Mouse (Mus musculus): ENCODE results near the gene Stx1b. TPM values are rescaled to one million over a fixed set of nuclear protein-coding genes. Genes with fewer than 3 reads are reported as not detected.

Gene Stx1b
- total and polyA plus RNA-seq, 3 experiments = 0.15 to 0.56 TPM; not detected in 1

DNA sequence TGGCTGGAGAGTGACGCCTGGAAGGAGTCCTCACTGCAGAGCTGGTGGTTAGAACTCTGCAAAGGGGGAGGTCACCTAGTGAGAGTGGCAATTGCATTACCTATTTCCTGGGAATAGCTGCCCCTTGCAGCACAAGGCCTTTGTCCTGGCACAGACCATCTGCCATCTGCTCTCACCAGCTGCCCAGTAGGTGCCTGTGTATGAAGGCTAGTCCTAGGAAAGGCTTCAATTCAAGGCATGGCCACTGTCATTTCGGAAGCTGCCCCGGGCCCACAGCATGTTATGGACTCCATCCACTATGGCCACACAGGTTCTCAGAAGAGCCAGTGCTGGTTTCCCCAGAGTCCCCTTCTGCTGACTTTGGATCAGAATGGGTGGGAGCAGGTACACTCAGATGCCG lies 25.8 kb downstream of the Stx1b start:
- Histone ChIP-seq H3K9ac (ENCODE audit: control insufficient read depth, low read depth, low read length, poor library complexity, severe bottlenecking) (no peak overlapping the region), H3K27me3 (ENCODE audit: control insufficient read depth in 1 of 2, insufficient read depth in 2 of 2, low read length in 2 of 2) (no peaks in the 10 kb centered on the region), H3K4me1 (ENCODE audit: control insufficient read depth in 1 of 2, insufficient read depth in 2 of 2, low read length in 2 of 2) (no peaks in the 10 kb centered on the region), H3K36me3 (ENCODE audit: control insufficient read depth in 1 of 2, insufficient read depth in 2 of 2, low read length in 2 of 2) (peaks cover 0 to 5% of the 10 kb centered on the region in 2 experiments; a peak in 2 of 4 replicates), H3K79me2 (ENCODE audit: control insufficient read depth, insufficient read depth, low read length, poor library complexity) (no peaks in the 10 kb centered on the region), H3K27ac (ENCODE audit: control insufficient read depth, low read depth, low read length) (no peak overlapping the region), H3K4me3 (ENCODE audit: control insufficient read depth in 1 of 2, insufficient read depth in 1 of 2, low read depth in 2 of 2, low read length in 2 of 2) (no peak overlapping the region), H3K9me3 (replicated peaks; ENCODE audit: insufficient read depth, low read length) (no peaks in the 10 kb centered on the region)
- no peak for DNase-seq (ENCODE audit: low read depth, low spot score)
- TF ChIP-seq MAFK (IDR thresholded peaks at IDR 0.05; ENCODE audit: borderline replicate concordance, low read depth, low read length) (no peak), POLR2A (IDR thresholded peaks at IDR 0.05; ENCODE audit: control insufficient read depth in 1 of 2, insufficient read depth in 1 of 2, low read depth in 1 of 2, low read length in 2 of 2, poor library complexity in 1 of 2) (no peak), MYB (IDR thresholded peaks at IDR 0.05; ENCODE audit: low read depth, low read length) (no peak), ZKSCAN1 (IDR thresholded peaks at IDR 0.05; ENCODE audit: low read depth, low read length) (no peak), CHD1 (IDR thresholded peaks at IDR 0.05; ENCODE audit: low read depth, low read length) (no peak), E2F4 (IDR thresholded peaks at IDR 0.05; ENCODE audit: borderline replicate concordance, low read depth, low read length) (no peak), MYC (IDR thresholded peaks at IDR 0.05; ENCODE audit: low read depth, low read length) (no peak), POLR2AphosphoS5 (IDR thresholded peaks at IDR 0.05; ENCODE audit: borderline replicate concordance, low read depth, low read length) (no peak), MEF2A (IDR thresholded peaks at IDR 0.05; ENCODE audit: extremely low read depth, insufficient replicate concordance, low read depth, low read length, poor library complexity, severe bottlenecking) (no peak), GABPA (IDR thresholded peaks at IDR 0.05; ENCODE audit: low read depth, low read length) (no peak), CTCF (IDR thresholded peaks at IDR 0.05 in 2 of 3, conservative IDR thresholded peaks at IDR 0.05 in 1 of 3; ENCODE audit: control insufficient read depth in 1 of 3, insufficient read depth in 1 of 3, low read depth in 2 of 3, low read length in 3 of 3, poor library complexity in 1 of 3, severe bottlenecking in 1 of 3) (no peak), MAZ (IDR thresholded peaks at IDR 0.05; ENCODE audit: low read depth, low read length) (no peak), MAX (IDR thresholded peaks at IDR 0.05; ENCODE audit: low read length) (no peak), ETS1 (IDR thresholded peaks at IDR 0.05; ENCODE audit: low read depth, low read length) (no peak), GATA1 (IDR thresholded peaks at IDR 0.05; ENCODE audit: low read depth, low read length) (no peak), USF1 (IDR thresholded peaks at IDR 0.05; ENCODE audit: low read depth, low read length) (no peak), SMC3 (IDR thresholded peaks at IDR 0.05; ENCODE audit: low read depth, low read length) (no peak), CHD2 (IDR thresholded peaks at IDR 0.05; ENCODE audit: low read length) (no peak), ZMIZ1 (IDR thresholded peaks at IDR 0.05; ENCODE audit: low read depth, low read length) (no peak), TAL1 (IDR thresholded peaks at IDR 0.05; ENCODE audit: low read length) (no peak)

DNA sequence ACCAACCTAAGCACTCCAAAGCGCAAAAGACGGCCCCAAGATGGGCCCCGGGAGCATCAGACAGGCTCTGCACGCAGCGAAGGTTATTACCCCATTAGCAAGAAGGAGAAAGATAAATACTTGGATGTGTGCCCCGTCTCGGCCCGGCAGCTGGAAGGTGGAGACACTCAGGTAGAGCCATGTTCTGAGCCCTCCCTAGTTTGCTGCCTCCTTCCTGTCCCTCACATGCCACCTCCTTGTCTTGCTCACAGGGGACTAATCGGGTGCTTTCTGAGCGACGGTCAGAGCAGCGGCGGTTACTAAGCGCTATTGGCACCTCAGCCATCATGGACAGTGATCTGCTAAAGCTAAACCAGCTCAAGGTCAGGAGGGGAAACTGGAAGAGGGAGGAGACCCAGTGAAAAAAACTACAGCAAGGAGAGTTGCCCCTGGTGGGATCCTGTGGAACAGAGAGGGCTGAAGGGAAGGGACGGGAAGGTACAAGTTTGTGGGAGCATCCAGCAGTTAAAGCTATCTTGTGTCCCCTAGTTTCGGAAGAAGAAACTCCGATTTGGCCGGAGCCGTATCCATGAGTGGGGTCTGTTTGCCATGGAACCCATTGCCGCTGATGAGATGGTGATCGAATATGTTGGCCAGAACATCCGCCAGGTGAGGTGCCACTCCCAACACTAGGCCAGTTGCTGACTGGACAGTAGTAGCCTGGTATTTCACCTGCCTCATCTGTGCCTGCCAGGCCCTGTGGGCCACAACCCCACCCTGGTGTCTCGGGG lies 27.1 kb downstream of the Stx1b start:
- no peak for DNase-seq (ENCODE audit: low read depth, low spot score)
- H3K27ac ChIP-seq (ENCODE audit: control insufficient read depth, low read depth, low read length) = no peak overlapping the region
- peaks cover 0 to 11% of the 10 kb centered on the region in 2 experiments; a peak in 2 of 4 replicates for H3K36me3 ChIP-seq (ENCODE audit: control insufficient read depth in 1 of 2, insufficient read depth in 2 of 2, low read length in 2 of 2)
- TF ChIP-seq GABPA (IDR thresholded peaks at IDR 0.05; ENCODE audit: low read depth, low read length) (no peak), POLR2AphosphoS2 (IDR thresholded peaks at IDR 0.05; ENCODE audit: low read length) (peak; percentile 25; the same call in 1 of the 2 replicates), MYB (IDR thresholded peaks at IDR 0.05; ENCODE audit: low read depth, low read length) (no peak), SMC3 (IDR thresholded peaks at IDR 0.05; ENCODE audit: low read depth, low read length) (no peak), ZC3H11A (IDR thresholded peaks at IDR 0.05; ENCODE audit: low read depth, low read length) (no peak)
- no peaks in the 10 kb centered on the region for H3K9me3 ChIP-seq (replicated peaks; ENCODE audit: insufficient read depth, low read length)
- H3K4me3 ChIP-seq (ENCODE audit: control insufficient read depth in 1 of 2, insufficient read depth in 1 of 2, low read depth in 2 of 2, low read length in 2 of 2) = no peak overlapping the region
- H3K9ac ChIP-seq (ENCODE audit: control insufficient read depth, low read depth, low read length, poor library complexity, severe bottlenecking) = no peak overlapping the region
- H3K4me1 ChIP-seq (ENCODE audit: control insufficient read depth in 1 of 2, insufficient read depth in 2 of 2, low read length in 2 of 2) = no peaks in the 10 kb centered on the region
- no peaks in the 10 kb centered on the region for H3K79me2 ChIP-seq (ENCODE audit: control insufficient read depth, insufficient read depth, low read length, poor library complexity)
- no peaks in the 10 kb centered on the region for H3K27me3 ChIP-seq (ENCODE audit: control insufficient read depth in 1 of 2, insufficient read depth in 2 of 2, low read length in 2 of 2)

All from MEL (cell line).